Mouse (Mus musculus) limb, embryonic 10.5 days (tissue): ENCODE results near the gene Hoxa10. TPM values are rescaled to one million over a fixed set of nuclear protein-coding genes. Genes with fewer than 3 reads are reported as not detected.

ENCODE experiments used
- DNase-seq: peaks from one replicate; pipeline ENCODE4 v3.0.0-alpha.2; 2017; ENCODE audit warnings: low spot score
- H3K27ac ChIP-seq: fragments of 300-500 bp; sonication (generic); 2 replicates; pipeline ENCODE4 v1.5.1; 2016; ENCODE audit warnings: mild to moderate bottlenecking
- H3K27me3 ChIP-seq: fragments of 300-500 bp; sonication (generic); 2 replicates; pipeline ENCODE4 v1.6.1; 2016; ENCODE audit warnings: low read depth, mild to moderate bottlenecking; ENCODE audit not compliant: poor library complexity, severe bottlenecking
- H3K36me3 ChIP-seq: fragments of 300-500 bp; sonication (generic); 2 replicates; pipeline ENCODE4 v1.6.1; 2016; ENCODE audit warnings: mild to moderate bottlenecking, moderate library complexity
- H3K4me1 ChIP-seq: fragments of 300-500 bp; sonication (generic); 2 replicates; pipeline ENCODE4 v1.6.1; 2016
- H3K4me3 ChIP-seq: fragments of 300-500 bp; sonication (generic); 2 replicates; pipeline ENCODE4 v1.5.1; 2016; ENCODE audit warnings: mild to moderate bottlenecking, moderate library complexity
- H3K9me3 ChIP-seq: fragments of 300-500 bp; sonication (generic); replicated peaks from 2 replicates; pipeline ENCODE4 v1.6.1; 2016; ENCODE audit warnings: mild to moderate bottlenecking
- WGBS: fragments of 180-500 bp; shearing (Covaris S2); methylation state at CpG from one replicate; pipeline ENCODE4 v1.1.7; 2016; 5-methylcytosine and 5-hydroxymethylcytosine counted together
- polyA plus RNA-seq: library from polyadenylated mRNA; unstranded; fragments of >200 nt; fragmentation: Nextera tagmentation; extraction: Ambion mirVana; gene quantifications from 2 replicates; pipeline ENCODE4 v1.2.1, GENCODE M21; 2016

The Hoxa10 gene
- polyA plus RNA-seq, 1 experiment from 2014 or later: 195 TPM

GRCm38 (mm10) chr6:52221993-52222685 is 18.5 kb downstream of the Hoxa10 start:
- Histone ChIP-seq H3K27me3 (peaks cover 36% of the 10 kb centered on the region; the same call in 1 of the 2 replicates), H3K27ac (peak overlapping the region; percentile 99), H3K4me1 (peaks cover 57% of the 10 kb centered on the region), H3K36me3 (peaks cover 30% of the 10 kb centered on the region), H3K9me3 (no peaks in the 10 kb centered on the region), H3K4me3 (peak overlapping the region; percentile 90)
- peak; percentile 87 for DNase-seq
- 2% methylated on average over 21 of the region's 21 CpGs for WGBS

- H3K4me1 ChIP-seq: peaks cover 58% of the 10 kb centered on the region
- peak within 1 kb of the TSS; percentile 90 for H3K4me3 ChIP-seq
- DNase-seq: peak; percentile 97
- H3K27me3 ChIP-seq: peaks cover 36% of the 10 kb centered on the region; the same call in 1 of the 2 replicates
- H3K27ac ChIP-seq: peak within 1 kb of the TSS; percentile 99
- peaks cover 30% of the 10 kb centered on the region for H3K36me3 ChIP-seq
- under 1% methylated on average over 46 of the region's 46 CpGs for WGBS
- no peaks in the 10 kb centered on the region for H3K9me3 ChIP-seq
These were observed 19.2 kb downstream of the Hoxa10 start, which contains the start of gene Hoxa7 for GRCm38 (mm10) chr6:52221337-52221992. Gene Hoxa7, minus strand, starts transcription at chr6:52221854.

GRCm38 (mm10) chr6:52220865-52221310 is 19.8 kb downstream of the Hoxa10 start:
- peak overlapping the region; percentile 90 for H3K4me3 ChIP-seq
- 3% methylated on average over 12 of the region's 12 CpGs for WGBS
- H3K9me3 ChIP-seq: no peaks in the 10 kb centered on the region
- H3K27ac ChIP-seq: peak overlapping the region; percentile 99
- DNase-seq: no peak
- H3K27me3 ChIP-seq: peaks cover 37% of the 10 kb centered on the region; the same call in 1 of the 2 replicates
- H3K36me3 ChIP-seq: peaks cover 30% of the 10 kb centered on the region
- H3K4me1 ChIP-seq: peaks cover 63% of the 10 kb centered on the region

- Histone ChIP-seq H3K4me3 (peak overlapping the region; percentile 90), H3K36me3 (peaks cover 25% of the 10 kb centered on the region), H3K4me1 (peaks cover 65% of the 10 kb centered on the region), H3K9me3 (no peaks in the 10 kb centered on the region), H3K27ac (peak overlapping the region; percentile 99), H3K27me3 (peaks cover 36% of the 10 kb centered on the region)
- peak; percentile 73 for DNase-seq
- 6% methylated on average over 32 of the region's 32 CpGs for WGBS
These were observed 20.4 kb downstream of the Hoxa10 start for GRCm38 (mm10) chr6:52220003-52220864.

- H3K4me3 ChIP-seq: peak overlapping the region; percentile 90
- H3K27me3 ChIP-seq: peaks cover 40% of the 10 kb centered on the region
- peaks cover 74% of the 10 kb centered on the region for H3K4me1 ChIP-seq
- 13% methylated on average over 9 of the region's 9 CpGs for WGBS
- peaks cover 21% of the 10 kb centered on the region for H3K36me3 ChIP-seq
- no peaks in the 10 kb centered on the region for H3K9me3 ChIP-seq
- DNase-seq: peak; percentile 60
- H3K27ac ChIP-seq: peak overlapping the region; percentile 99
These were observed 21.3 kb downstream of the Hoxa10 start for GRCm38 (mm10) chr6:52219234-52219942.

- H3K4me1 ChIP-seq: peaks cover 81% of the 10 kb centered on the region
- peaks cover 44% of the 10 kb centered on the region for H3K27me3 ChIP-seq
- peak overlapping the region; percentile 90 for H3K4me3 ChIP-seq
- H3K27ac ChIP-seq: peak overlapping the region; percentile 99
- DNase-seq: peak; percentile 66
- WGBS: 4% methylated on average over 14 of the region's 14 CpGs
- H3K36me3 ChIP-seq: peaks cover 15% of the 10 kb centered on the region; the same call in 1 of the 2 replicates
- H3K9me3 ChIP-seq: no peaks in the 10 kb centered on the region
These were observed 21.9 kb downstream of the Hoxa10 start for GRCm38 (mm10) chr6:52218643-52219215.

GRCm38 (mm10) chr6:52217895-52218642 is 22.6 kb downstream of the Hoxa10 start:
- Histone ChIP-seq H3K9me3 (no peaks in the 10 kb centered on the region), H3K27ac (peak overlapping the region; percentile 99), H3K36me3 (peaks cover 8% of the 10 kb centered on the region; the same call in 1 of the 2 replicates), H3K4me3 (peak overlapping the region; percentile 90), H3K4me1 (peaks cover 83% of the 10 kb centered on the region), H3K27me3 (peaks cover 44% of the 10 kb centered on the region)
- whole genome bisulfite sequencing: 2% methylated on average over 23 of the region's 23 CpGs
- peak; percentile 76 for DNase-seq

GRCm38 (mm10) chr6:52217459-52217768 is 23.2 kb downstream of the Hoxa10 start:
- peaks cover 43% of the 10 kb centered on the region for H3K27me3 ChIP-seq
- H3K27ac ChIP-seq: peak overlapping the region; percentile 99
- 0 out of 2 replicates have a peak, but pooled peaks cover 4% of the 10 kb centered on the region for H3K36me3 ChIP-seq
- H3K4me1 ChIP-seq: peaks cover 85% of the 10 kb centered on the region
- H3K9me3 ChIP-seq: no peaks in the 10 kb centered on the region
- DNase-seq: peak; percentile 96
- peak overlapping the region; percentile 90 for H3K4me3 ChIP-seq
- 1% methylated on average over 25 of the region's 25 CpGs for WGBS

- H3K27ac ChIP-seq: peak overlapping the region; percentile 99
- peak; percentile 81 for DNase-seq
- 0 out of 2 replicates have a peak, but pooled peaks cover 4% of the 10 kb centered on the region for H3K36me3 ChIP-seq
- peaks cover 84% of the 10 kb centered on the region for H3K4me1 ChIP-seq
- H3K4me3 ChIP-seq: peak overlapping the region; percentile 90
- H3K27me3 ChIP-seq: peaks cover 41% of the 10 kb centered on the region
- WGBS: under 1% methylated on average over 60 of the region's 60 CpGs
- H3K9me3 ChIP-seq: no peaks in the 10 kb centered on the region
These were observed 23.8 kb downstream of the Hoxa10 start for GRCm38 (mm10) chr6:52216691-52217458.

GRCm38 (mm10) chr6:52215771-52216535 is 24.7 kb downstream of the Hoxa10 start:
- peak; percentile 73 for DNase-seq
- Histone ChIP-seq H3K27me3 (peaks cover 46% of the 10 kb centered on the region), H3K27ac (peak overlapping the region; percentile 99), H3K4me3 (peak overlapping the region; percentile 90), H3K36me3 (0 out of 2 replicates have a peak, but pooled peaks cover 4% of the 10 kb centered on the region), H3K4me1 (peaks cover 83% of the 10 kb centered on the region), H3K9me3 (no peaks in the 10 kb centered on the region)
- WGBS: under 1% methylated on average over 30 of the region's 30 CpGs
